Mouse (Mus musculus) monocyte, adult 2 months (primary cell): ENCODE data around the gene Coq10b.

ENCODE experiments used
- DNase-seq, 2 experiments: peaks; one replicate each; pipeline ENCODE4 v3.0.0; 2022; ENCODE audit warnings: low spot score in 2 of 2, low read depth in 1 of 2

The Coq10b gene

GRCm38 (mm10) chr1:55106919-55107585 is 54.5 kb downstream of the Coq10b start:
- DNase-seq = no peak

- DNase-seq = no peak
Measured at GRCm38 (mm10) chr1:55107644-55108043, 55.1 kb downstream of the Coq10b start.

GRCm38 (mm10) chr1:55108473-55108872 is 55.9 kb downstream of the Coq10b start:
- no peak for DNase-seq

- no peak for DNase-seq
Measured at GRCm38 (mm10) chr1:55109066-55109766, 56.6 kb downstream of the Coq10b start.
